ENCODE assay signal across 11 mouse cellular contexts in the genomic region with DNA sequence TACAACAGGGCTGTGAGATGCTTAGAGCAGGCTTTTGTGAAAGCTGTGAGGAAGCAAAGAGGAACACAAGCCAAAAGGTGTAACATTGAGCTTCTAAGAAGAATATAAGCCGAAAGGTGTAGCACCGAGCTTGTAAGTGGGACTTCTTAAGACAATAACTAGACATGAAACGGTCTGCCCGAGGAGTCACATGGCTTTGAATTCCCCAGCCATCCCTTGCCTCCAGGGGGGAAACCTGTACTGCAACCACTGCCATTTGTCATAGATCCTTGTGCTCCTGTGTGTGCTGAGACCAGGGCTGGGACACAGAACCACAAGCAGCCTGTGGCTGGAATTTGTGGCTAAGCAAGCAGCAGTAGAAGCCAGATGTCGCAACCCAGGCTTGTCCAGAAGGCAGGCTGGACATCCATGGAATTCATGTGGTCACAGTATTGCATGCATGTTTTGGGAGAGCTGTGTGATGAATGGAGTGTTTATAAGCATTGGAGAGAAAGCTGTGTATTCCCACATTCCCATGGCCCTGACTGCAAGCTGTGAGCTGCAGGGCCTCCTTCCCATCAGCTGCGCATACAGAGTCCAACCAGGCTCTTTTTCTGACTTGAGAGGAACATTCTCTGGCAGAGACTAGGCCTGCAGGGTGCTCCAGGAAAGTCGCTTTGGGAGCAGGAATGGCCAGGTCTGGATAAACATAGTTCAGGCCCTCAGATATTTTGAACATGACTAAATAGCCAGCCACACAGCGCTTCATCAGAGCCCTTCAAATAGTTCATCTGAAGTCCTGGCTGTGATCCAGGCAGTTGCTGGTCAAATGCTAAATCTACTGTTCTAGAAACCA. TPM values are rescaled to one million over a fixed set of nuclear protein-coding genes. Genes with fewer than 3 reads are reported as not detected.
DNase-seq lines count a peak whose midpoint lies in the region.
"Had no signal": no experiment of that assay in that cellular context is flagged by ENCODE, and none has a peak within 500 bp of the region (broad histone marks: within the 10 kb centered on the region; RNA-seq: fewer than 3 reads in every experiment).

No protein-coding gene starts in this region.

- DNase-seq in adrenal gland, postnatal 14 days: peak; percentile 42
- DNase-seq in adrenal gland, postnatal 4 days (ENCODE audit: low spot score in 2 of 2): no peak
- peak; percentile 66 for DNase-seq in gastrocnemius, postnatal 14 days
- DNase-seq in heart, postnatal 25 days (ENCODE audit: low spot score): peak; percentile 55
- DNase-seq in lung, postnatal 36 days: peak; percentile 83
- DNase-seq in embryo, embryonic 10 days (ENCODE audit: low spot score): no peak
- no peak for DNase-seq in urinary bladder, adult 2 months (ENCODE audit: low spot score)
- DNase-seq in cerebellum, adult 11-12 months: no peak
- DNase-seq: cerebellum, postnatal 36 days had no signal

- intact Hi-C loops in gastrocnemius, postnatal 14 days (cut with DNase I; ENCODE audit: low total_unique reads): no loop called here
- intact Hi-C loops in heart, postnatal 25 days (cut with DNase I): no loop called here

RNA-seq across cellular contexts. Expression of gene Pmp22, which starts 13.8 kb away (rescaled TPM):
- 112 and 113 TPM in 2 replicates for total RNA-seq in adrenal gland, postnatal 14 days (2021)
- 100 to 1,000 TPM; 159 to 178 TPM for total RNA-seq in adrenal gland, postnatal 4 days (2021)
- 100 to 1,000 TPM in 1 of 2 experiments, 10 to 100 TPM in 1; 92.1 to 338 TPM for total RNA-seq in gastrocnemius, postnatal 14 days (2021)
- 10 to 100 TPM; 55.9 to 63.6 TPM for total RNA-seq in heart, postnatal 25 days (2021)
- polyA plus RNA-seq in urinary bladder, adult 2 months (2012; rRNA removed): 57.0 and 116 TPM in 2 replicates

RNA-seq across cellular contexts. Expression of gene Tekt3, which starts 53.6 kb away (rescaled TPM):
- total RNA-seq in adrenal gland, postnatal 14 days (2021): not detected in 2 replicates
- not detected for total RNA-seq in adrenal gland, postnatal 4 days (2021)
- total RNA-seq in gastrocnemius, postnatal 14 days (2021): not detected
- not detected for total RNA-seq in heart, postnatal 25 days (2021)
- polyA plus RNA-seq in urinary bladder, adult 2 months (2012; rRNA removed): not detected in 2 replicates
- polyA plus RNA-seq: frontal cortex, adult 2 months; midbrain, embryonic 12.5 days had no signal

Comparison
In these comparisons a context has a peak if more than half of its experiments do, and no peak if none do; other contexts are left out.
1. DNase-seq: peak in adrenal gland, postnatal 14 days (single experiment), gastrocnemius, postnatal 14 days (single experiment), heart, postnatal 25 days (single experiment) and lung, postnatal 36 days (single experiment); none in adrenal gland, postnatal 4 days (0 of 2), embryo, embryonic 10 days (single experiment), urinary bladder, adult 2 months (single experiment) and cerebellum, adult 11-12 months (single experiment).